Mouse (Mus musculus): ENCODE results near the gene Slco2a1. TPM values are rescaled to one million over a fixed set of nuclear protein-coding genes. Genes with fewer than 3 reads are reported as not detected.

Slco2a1 gene
- total and polyA plus RNA-seq, 3 experiments: 0.14 TPM; not detected in 2

GRCm38 (mm10) chr9:102962093-102962788, 26.3 kb upstream of the Slco2a1 start:
- Histone ChIP-seq H3K27ac (ENCODE audit: insufficient read depth, low read depth) (no peak overlapping the region), H3K4me2 (ENCODE audit: insufficient read depth, low read depth, poor library complexity, severe bottlenecking) (no peak overlapping the region), H3K27me3 (replicated peaks) (peaks cover 7% of the 10 kb centered on the region), H3K9me3 (replicated peaks; ENCODE audit: low read length) (no peaks in the 10 kb centered on the region), H3K36me3 (replicated peaks in 1 of 2; ENCODE audit: control insufficient read depth in 1 of 2, insufficient read depth in 1 of 2, low read length in 1 of 2) (no peaks in the 10 kb centered on the region), H3K79me2 (replicated peaks; ENCODE audit: control insufficient read depth, extremely low read depth, insufficient read depth, poor library complexity, severe bottlenecking) (no peaks in the 10 kb centered on the region), H3K9ac (ENCODE audit: insufficient read depth, low read depth) (no peak overlapping the region), H3K4me1 (ENCODE audit: control insufficient read depth in 1 of 2, insufficient read depth in 2 of 2) (peaks cover 0 to 7% of the 10 kb centered on the region in 2 experiments; a peak in 1 of 4 replicates), H3K4me3 (replicated peaks in 1 of 3; ENCODE audit: low read depth in 2 of 3, low read length in 2 of 3, poor library complexity in 1 of 3) (no peak overlapping the region)
- in situ Hi-C loops (cut with MboI; ENCODE audit: low pct_ligation_motif_present, low pct_unique_long_range_greater_than_20kb, low sequenced_read_pairs) (no loop called here), dilution Hi-C loops (cut with MboI; ENCODE audit: extremely low pct_ligation_motif_present, extremely low pct_unique_long_range_greater_than_20kb, low sequenced_read_pairs) (no loop called here)
- DNase-seq (ENCODE audit: extremely low read depth): no peak
- TF ChIP-seq CHD2 (IDR thresholded peaks at IDR 0.05; ENCODE audit: low read length) (no peak), NELFE (IDR thresholded peaks at IDR 0.05; ENCODE audit: low read depth, low read length) (no peak), RCOR1 (conservative IDR thresholded peaks at IDR 0.05; ENCODE audit: low read depth, low read length) (no peak), NRF1 (IDR thresholded peaks at IDR 0.05; ENCODE audit: low read depth, low read length) (no peak), ZMIZ1 (IDR thresholded peaks at IDR 0.05; ENCODE audit: low read depth, low read length) (no peak), CHD1 (IDR thresholded peaks at IDR 0.05; ENCODE audit: low read depth, low read length) (no peak)

GRCm38 (mm10) chr9:102963321-102963720, 25.2 kb upstream of the Slco2a1 start:
- Histone ChIP-seq H3K9ac (ENCODE audit: insufficient read depth, low read depth) (no peak overlapping the region), H3K27me3 (replicated peaks) (peaks cover 6% of the 10 kb centered on the region), H3K4me2 (ENCODE audit: insufficient read depth, low read depth, poor library complexity, severe bottlenecking) (no peak overlapping the region), H3K36me3 (replicated peaks in 1 of 2; ENCODE audit: control insufficient read depth in 1 of 2, insufficient read depth in 1 of 2, low read length in 1 of 2) (no peaks in the 10 kb centered on the region), H3K4me1 (ENCODE audit: control insufficient read depth in 1 of 2, insufficient read depth in 2 of 2) (peaks cover 0 to 7% of the 10 kb centered on the region in 2 experiments; a peak in 1 of 4 replicates), H3K9me3 (replicated peaks; ENCODE audit: low read length) (no peaks in the 10 kb centered on the region), H3K4me3 (replicated peaks in 1 of 3; ENCODE audit: low read depth in 2 of 3, low read length in 2 of 3, poor library complexity in 1 of 3) (no peak overlapping the region), H3K27ac (ENCODE audit: insufficient read depth, low read depth) (no peak overlapping the region), H3K79me2 (replicated peaks; ENCODE audit: control insufficient read depth, extremely low read depth, insufficient read depth, poor library complexity, severe bottlenecking) (no peaks in the 10 kb centered on the region)
- TF ChIP-seq SIN3A (IDR thresholded peaks at IDR 0.05; ENCODE audit: low read length): no peak
- no peak for TF ChIP-seq ETS1 (conservative IDR thresholded peaks at IDR 0.05; ENCODE audit: low read depth, low read length)
- TF ChIP-seq CTCF (conservative IDR thresholded peaks at IDR 0.05 in 1 of 2, IDR thresholded peaks at IDR 0.05 in 1 of 2; ENCODE audit: low read depth in 2 of 2, low read length in 2 of 2): no peak
- no peak for TF ChIP-seq EP300 (IDR thresholded peaks at IDR 0.05; ENCODE audit: low read length)
- no peak for TF ChIP-seq ZKSCAN1 (IDR thresholded peaks at IDR 0.05; ENCODE audit: borderline replicate concordance, low read depth, low read length)
- TF ChIP-seq MAX (IDR thresholded peaks at IDR 0.05; ENCODE audit: low read length): no peak
- no peak for TF ChIP-seq BHLHE40 (IDR thresholded peaks at IDR 0.05; ENCODE audit: low read depth, low read length)
- TF ChIP-seq RAD21 (IDR thresholded peaks at IDR 0.05; ENCODE audit: low read depth, low read length): no peak
- dilution Hi-C loops (cut with MboI; ENCODE audit: extremely low pct_ligation_motif_present, extremely low pct_unique_long_range_greater_than_20kb, low sequenced_read_pairs): no loop called here
- DNase-seq (ENCODE audit: extremely low read depth): no peak
- in situ Hi-C loops (cut with MboI; ENCODE audit: low pct_ligation_motif_present, low pct_unique_long_range_greater_than_20kb, low sequenced_read_pairs): no loop called here

Measured in CH12.LX (cell line).